Mouse (Mus musculus): ENCODE measurements around the gene Xpo6.

- TF ChIP-seq CTCF (IDR thresholded peaks at IDR 0.05; ENCODE audit: control insufficient read depth, insufficient read depth, insufficient read length) = no peak
- TF ChIP-seq MAX (IDR thresholded peaks at IDR 0.05) = no peak
- TF ChIP-seq MYOG (IDR thresholded peaks at IDR 0.05; ENCODE audit: control insufficient read depth, extremely low read depth, insufficient read length) = no peak
- no peak for TF ChIP-seq USF1 (IDR thresholded peaks at IDR 0.05; ENCODE audit: low read depth)
- no peak for TF ChIP-seq CEBPB (IDR thresholded peaks at IDR 0.05; ENCODE audit: low read depth)
- TF ChIP-seq FOSL1 (IDR thresholded peaks at IDR 0.05; ENCODE audit: insufficient read depth, low read length, poor library complexity, severe bottlenecking) = no peak
Measured at GRCm38 (mm10) chr7:126158238-126158637, 42.1 kb downstream of the Xpo6 start.

Data from C2C12 (cell line).